Mouse (Mus musculus) testis, adult 2 months (tissue): ENCODE measurements at regions not wholly inside any gene's neighbourhood (a gene's known extent, or its start where the extent isn't known, plus 50 kb on each side); places are given as distances from the start of the nearest gene placed in this dataset.
"Not testable (repeated sequence)": the region's sequence is repeated elsewhere in the genome, so short reads cannot be mapped to it uniquely, and the experiment has no call there.

ENCODE experiments used
- H3K27ac ChIP-seq: fragments of 200-500 bp; 2 replicates; pipeline ENCODE4 v1.5.1; 2012; ENCODE audit warnings: low read depth, low read length; ENCODE audit not compliant: control insufficient read depth, insufficient read depth
- H3K27me3 ChIP-seq: fragments of 200-500 bp; 2 replicates; pipeline ENCODE4 v1.6.1; 2012; ENCODE audit warnings: mild to moderate bottlenecking, low read length, moderate library complexity; ENCODE audit not compliant: control insufficient read depth, insufficient read depth
- H3K36me3 ChIP-seq: fragments of 200-500 bp; 2 replicates; pipeline ENCODE4 v1.6.1; 2012; ENCODE audit warnings: mild to moderate bottlenecking, low read length; ENCODE audit not compliant: control insufficient read depth, insufficient read depth
- H3K4me1 ChIP-seq: fragments of 200-500 bp; 2 replicates; pipeline ENCODE4 v1.6.1; 2012; ENCODE audit warnings: low read length; ENCODE audit not compliant: control insufficient read depth, insufficient read depth
- H3K4me3 ChIP-seq: fragments of 200-500 bp; 2 replicates; pipeline ENCODE4 v1.5.1; 2012; ENCODE audit warnings: low read depth, mild to moderate bottlenecking, low read length, moderate library complexity, mixed read lengths; ENCODE audit not compliant: control insufficient read depth
- CTCF ChIP-seq: fragments of 200-500 bp; IDR thresholded peaks from 2 replicates; pipeline ENCODE4 v1.5.1; 2012; ENCODE audit warnings: low read depth, mild to moderate bottlenecking, inconsistent platforms, low read length, moderate library complexity; ENCODE audit not compliant: control insufficient read depth, insufficient read depth, insufficient replicate concordance
- POLR2A ChIP-seq: fragments of 200-500 bp; IDR thresholded peaks from 2 replicates; pipeline ENCODE4 v1.6.1; 2012; ENCODE audit warnings: low read depth, mild to moderate bottlenecking, inconsistent platforms, low read length, moderate library complexity; ENCODE audit not compliant: control insufficient read depth

DNA sequence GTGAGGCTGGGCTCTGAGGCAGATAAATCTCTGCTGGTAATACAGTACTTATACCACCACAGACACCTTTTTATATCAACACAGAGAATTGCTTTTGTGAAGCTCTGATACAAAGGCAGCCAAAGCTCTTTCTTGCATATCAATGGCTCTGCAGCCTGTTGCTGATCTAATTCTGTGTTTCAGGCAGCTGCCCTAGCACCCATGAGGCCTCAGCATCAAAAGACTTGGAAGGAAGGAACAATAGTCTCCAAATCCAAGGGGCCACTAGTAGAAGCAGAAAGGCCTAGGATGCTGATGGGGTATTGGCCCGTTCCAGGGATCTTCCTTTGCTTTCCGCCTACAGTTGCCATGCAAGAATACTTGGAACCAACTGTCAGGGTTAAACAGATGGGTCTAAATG, 887.9 kb downstream of the Gm9195 start:
- H3K36me3 ChIP-seq: no peaks in the 10 kb centered on the region
- H3K27me3 ChIP-seq: no peaks in the 10 kb centered on the region
- H3K4me1 ChIP-seq: no peaks in the 10 kb centered on the region

DNA sequence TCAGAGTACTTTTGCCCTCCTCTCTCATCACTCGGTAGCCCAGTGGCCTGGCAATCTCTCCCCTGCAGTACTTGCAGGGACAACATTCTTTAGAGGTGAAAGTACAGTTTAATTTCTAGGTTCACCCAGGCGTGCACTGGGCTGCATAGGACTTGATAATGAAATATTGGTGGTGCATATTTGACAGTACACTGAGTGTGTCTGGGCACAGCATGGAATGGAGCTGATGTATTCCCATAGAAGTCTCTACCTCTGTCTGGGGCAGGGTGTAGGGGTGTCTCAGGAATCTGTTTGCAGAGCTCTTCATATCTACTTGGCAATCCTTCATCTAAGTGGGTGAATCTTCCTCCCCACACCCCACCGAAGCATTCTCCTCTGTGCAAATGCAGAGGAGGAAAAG, 893.8 kb downstream of the Gm9195 start:
- H3K27ac ChIP-seq: no peak overlapping the region

More for the DNA sequence above, 887.9 kb downstream of the Gm9195 start:
- Histone ChIP-seq H3K27ac (no peak overlapping the region), H3K4me3 (no peak overlapping the region)
- TF ChIP-seq CTCF: no peak
- no peak for TF ChIP-seq POLR2A

DNA sequence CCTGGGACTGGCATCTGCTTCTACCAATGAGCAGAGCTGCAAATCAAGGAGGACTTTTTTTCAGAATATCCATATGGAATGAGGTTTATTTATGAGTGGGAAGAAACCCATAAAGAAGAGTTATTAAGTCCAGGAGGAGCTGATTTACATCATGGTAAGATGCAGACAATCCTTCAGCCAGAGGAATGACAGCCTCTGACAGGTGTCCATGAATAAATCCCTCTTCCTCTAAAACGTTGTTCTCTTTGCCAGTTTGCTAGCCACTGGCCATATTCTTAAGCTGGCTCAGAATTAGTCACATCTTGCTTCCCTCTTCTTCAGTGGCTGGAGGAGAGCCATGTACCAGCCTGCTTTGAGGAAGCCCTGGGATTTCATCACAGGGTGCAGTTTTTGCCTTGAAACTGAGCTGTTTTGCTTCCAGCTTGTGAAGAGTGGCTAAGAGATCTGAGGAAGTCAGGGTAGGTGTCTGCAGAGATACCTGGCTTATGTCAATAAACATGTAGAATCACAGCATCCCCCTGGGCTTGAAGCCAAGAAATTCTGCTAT, 902.9 kb downstream of the Gm9195 start:
- H3K27me3 ChIP-seq: no peaks in the 10 kb centered on the region
- no peaks in the 10 kb centered on the region for H3K4me1 ChIP-seq
- H3K27ac ChIP-seq: no peak overlapping the region
- H3K4me3 ChIP-seq: no peak overlapping the region
- no peaks in the 10 kb centered on the region for H3K36me3 ChIP-seq
- TF ChIP-seq POLR2A (no peak), CTCF (no peak)

More for the DNA sequence above, 893.8 kb downstream of the Gm9195 start:
- H3K4me1 ChIP-seq: no peaks in the 10 kb centered on the region
- no peak for TF ChIP-seq POLR2A
- TF ChIP-seq CTCF: no peak
- H3K27me3 ChIP-seq: no peaks in the 10 kb centered on the region
- H3K36me3 ChIP-seq: no peaks in the 10 kb centered on the region
- no peak overlapping the region for H3K4me3 ChIP-seq

DNA sequence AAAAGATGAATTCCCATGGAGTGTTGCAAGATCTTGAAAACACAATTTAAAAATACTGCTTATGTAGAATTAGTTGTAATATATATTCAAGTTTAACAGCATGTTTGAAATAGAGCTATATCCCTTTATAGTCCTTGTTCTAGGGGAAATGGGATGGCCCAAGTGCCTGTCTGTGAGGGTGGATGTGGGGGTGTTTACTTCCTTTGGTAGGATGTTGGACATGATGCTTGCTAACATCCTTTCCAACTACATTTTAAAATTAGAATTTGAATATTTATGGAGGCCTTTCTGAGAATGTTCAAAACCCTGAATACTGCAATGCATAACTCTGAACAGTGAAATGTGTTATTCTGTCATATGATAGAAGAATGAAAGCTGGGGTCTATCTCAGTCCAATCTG, 903.6 kb downstream of the Gm9195 start:
- TF ChIP-seq POLR2A (no peak), CTCF (no peak)
- no peaks in the 10 kb centered on the region for H3K4me1 ChIP-seq
- no peak overlapping the region for H3K4me3 ChIP-seq
- no peak overlapping the region for H3K27ac ChIP-seq
- H3K36me3 ChIP-seq: no peaks in the 10 kb centered on the region
- H3K27me3 ChIP-seq: no peaks in the 10 kb centered on the region

DNA sequence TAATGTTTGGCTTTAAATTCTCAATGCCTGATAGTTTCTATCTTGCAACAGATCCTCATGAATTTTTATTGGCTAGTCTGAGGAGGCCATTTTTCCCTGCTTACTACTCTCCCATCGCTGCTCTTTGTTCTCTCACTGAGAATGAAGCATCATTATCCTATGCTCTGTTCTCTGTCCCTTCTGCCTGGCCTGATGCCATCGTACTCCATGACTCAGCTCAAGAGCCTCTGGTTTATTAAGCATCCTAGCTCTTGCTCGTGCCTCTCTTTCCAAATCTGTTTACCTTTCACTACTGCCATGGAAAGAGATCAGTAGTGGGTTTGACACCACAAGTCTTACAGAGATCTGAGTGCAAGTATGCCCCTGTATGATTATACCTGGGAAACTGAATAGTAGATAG, 926.8 kb downstream of the Gm9195 start:
- no peak overlapping the region for H3K4me3 ChIP-seq
- H3K27ac ChIP-seq: no peak overlapping the region
- TF ChIP-seq POLR2A (no peak), CTCF (no peak)
- no peaks in the 10 kb centered on the region for H3K4me1 ChIP-seq
- no peaks in the 10 kb centered on the region for H3K36me3 ChIP-seq
- no peaks in the 10 kb centered on the region for H3K27me3 ChIP-seq

DNA sequence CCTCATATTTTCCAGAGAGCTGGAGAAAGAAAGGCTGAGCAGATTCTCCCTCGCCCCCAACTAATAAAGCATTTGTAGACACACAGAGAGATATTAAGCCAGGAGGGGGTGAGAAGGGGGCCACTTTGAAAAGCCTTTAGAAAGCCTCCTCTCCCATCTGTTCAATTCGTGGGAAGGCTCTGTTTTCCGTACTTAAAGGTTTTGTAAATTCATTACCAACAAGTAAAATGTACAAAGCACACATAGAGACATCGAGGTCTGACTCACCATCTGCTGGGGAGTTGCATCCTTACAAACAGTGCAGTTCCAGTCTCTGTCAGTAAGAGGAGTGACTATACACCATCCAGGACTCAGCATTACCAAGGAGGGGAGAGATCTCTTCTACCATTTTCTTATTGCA, 929.7 kb downstream of the Gm9195 start:
- no peaks in the 10 kb centered on the region for H3K36me3 ChIP-seq
- H3K4me3 ChIP-seq: no peak overlapping the region
- TF ChIP-seq POLR2A: no peak
- no peak for TF ChIP-seq CTCF
- H3K4me1 ChIP-seq: no peaks in the 10 kb centered on the region
- no peak overlapping the region for H3K27ac ChIP-seq
- no peaks in the 10 kb centered on the region for H3K27me3 ChIP-seq

DNA sequence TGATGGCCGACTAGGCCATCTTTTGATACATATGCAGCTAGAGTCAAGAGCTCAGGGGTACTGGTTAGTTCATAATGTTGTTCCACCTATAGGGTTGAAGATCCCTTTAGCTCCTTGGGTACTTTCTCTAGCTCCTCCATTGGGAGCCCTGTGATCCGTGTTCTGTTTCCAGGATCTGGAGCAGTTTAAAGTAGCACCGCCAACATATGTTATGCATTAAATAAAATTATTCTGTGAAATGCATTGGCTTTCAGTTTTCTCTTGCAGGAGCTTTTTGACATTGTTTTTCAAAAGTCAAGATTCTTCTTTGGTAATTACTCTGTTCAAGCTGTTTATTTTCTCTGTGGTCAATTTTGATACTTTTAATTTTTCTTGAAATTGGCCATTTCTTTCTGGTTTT, 937.3 kb downstream of the Gm9195 start:
- H3K27me3 ChIP-seq, H3K4me3 ChIP-seq, H3K36me3 ChIP-seq, H3K4me1 ChIP-seq, H3K27ac ChIP-seq: not testable (repeated sequence)

DNA sequence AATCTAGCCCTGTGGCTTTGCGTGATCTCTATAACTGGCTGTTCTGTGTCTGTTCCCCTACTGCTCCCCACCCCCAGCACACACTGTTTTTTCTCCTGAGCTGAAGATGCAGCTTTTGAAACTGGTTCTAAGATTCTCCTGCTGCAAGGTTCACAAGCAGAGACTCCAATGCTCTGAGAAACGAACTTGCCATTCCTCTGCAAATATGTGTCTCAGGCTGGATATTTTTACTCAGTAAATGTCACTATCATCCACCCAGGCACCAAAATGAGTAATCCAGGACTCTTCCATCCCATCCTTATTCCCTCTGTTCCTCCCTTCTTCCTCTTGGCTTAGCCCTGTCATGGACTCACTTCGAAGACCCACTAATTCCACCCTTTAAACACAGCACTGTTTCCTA, 943.9 kb upstream of the Fam160b2 start:
- H3K27me3 ChIP-seq: no peaks in the 10 kb centered on the region
- H3K4me3 ChIP-seq: no peak overlapping the region
- no peak for TF ChIP-seq CTCF
- TF ChIP-seq POLR2A: no peak
- H3K27ac ChIP-seq: no peak overlapping the region
- H3K36me3 ChIP-seq: no peaks in the 10 kb centered on the region
- no peaks in the 10 kb centered on the region for H3K4me1 ChIP-seq
